Mouse (Mus musculus) forebrain, embryonic 14.5 days (tissue): Measurements from ENCODE around the gene Gripap1. TPM values are rescaled to one million over a fixed set of nuclear protein-coding genes. Genes with fewer than 3 reads are reported as not detected.

Experiments
- ATAC-seq: fragments of 200-750 bp; cut with Nextera tagmentation; 2 replicates; pipeline ENCODE4 v1.8.0; 2017; ENCODE audit warnings: mild to moderate bottlenecking, moderate library complexity
- DNase-seq: peaks from one replicate; pipeline ENCODE4 v3.0.0-alpha.2; 2015; ENCODE audit warnings: low spot score
- H3K27ac ChIP-seq: fragments of 300-500 bp; sonication (generic); 2 replicates; pipeline ENCODE4 v1.5.1; 2014; ENCODE audit warnings: low read depth, mild to moderate bottlenecking, control low read depth, low read length, moderate library complexity
- H3K27me3 ChIP-seq: fragments of 300-500 bp; sonication (generic); replicated peaks from 2 replicates; pipeline ENCODE4 v1.6.1; 2014; ENCODE audit warnings: low read length, control low read depth, mixed read lengths; ENCODE audit not compliant: control insufficient read depth, insufficient read depth
- H3K36me3 ChIP-seq: fragments of 300-500 bp; sonication (generic); 2 replicates; pipeline ENCODE4 v1.6.1; 2014; ENCODE audit warnings: low read length, control low read depth; ENCODE audit not compliant: control insufficient read depth, insufficient read depth
- H3K4me1 ChIP-seq: fragments of 300-500 bp; sonication (generic); 2 replicates; pipeline ENCODE4 v1.6.1; 2014; ENCODE audit warnings: antibody characterized with exemption, low read length, control low read depth; ENCODE audit not compliant: control insufficient read depth, insufficient read depth
- H3K4me2 ChIP-seq: fragments of 300-500 bp; sonication (generic); 2 replicates; pipeline ENCODE4 v1.6.1; 2014; ENCODE audit warnings: mild to moderate bottlenecking, control low read depth, low read length
- H3K4me3 ChIP-seq: fragments of 300-500 bp; sonication (generic); 2 replicates; pipeline ENCODE4 v1.5.1; 2014; ENCODE audit warnings: low read depth, low read length, control low read depth
- H3K9ac ChIP-seq: fragments of 300-500 bp; sonication (generic); 2 replicates; pipeline ENCODE4 v1.6.1; 2014; ENCODE audit warnings: mild to moderate bottlenecking, low read length, control low read depth, moderate library complexity
- H3K9me3 ChIP-seq: fragments of 300-500 bp; sonication (generic); replicated peaks from 2 replicates; pipeline ENCODE4 v1.6.1; 2016; ENCODE audit warnings: low read length, control low read depth, mixed read lengths; ENCODE audit not compliant: control insufficient read depth
- WGBS: fragments of 180-500 bp; shearing (Covaris S2); extraction: QIAGEN DNeasy Blood & Tissue Kit; methylation state at CpG from one replicate; pipeline ENCODE4 v1.1.7; 2014; 5-methylcytosine and 5-hydroxymethylcytosine counted together
- polyA plus RNA-seq: library from polyadenylated mRNA; unstranded; fragments of >200 nt; fragmentation: Nextera tagmentation; extraction: Ambion mirVana; gene quantifications from 2 replicates; pipeline ENCODE4 v1.2.1, GENCODE M21; 2014

The Gripap1 gene
- polyA plus RNA-seq, 1 experiment from 2014 or later: 44.0 TPM

- no peaks in the 10 kb centered on the region for H3K9me3 ChIP-seq
- H3K27me3 ChIP-seq: no peaks in the 10 kb centered on the region
- no peak overlapping the region for H3K27ac ChIP-seq
- no peak overlapping the region for H3K4me2 ChIP-seq
- H3K9ac ChIP-seq: no peak overlapping the region
- no peak overlapping the region for H3K4me3 ChIP-seq
- peaks cover 15% of the 10 kb centered on the region; the same call in 1 of the 2 replicates for H3K36me3 ChIP-seq
- ATAC-seq (no peak), DNase-seq (no peak)
- WGBS: 76% methylated on average over 9 of the region's 9 CpGs
- no peaks in the 10 kb centered on the region for H3K4me1 ChIP-seq
Measured at GRCm38 (mm10) chrX:7775501-7776205, 13.9 kb upstream of the Gripap1 start.

GRCm38 (mm10) chrX:7776329-7777082 is 13.1 kb upstream of the Gripap1 start:
- ATAC-seq (peak; percentile 62; the same call in 1 of the 2 replicates), DNase-seq (peak; percentile 62)
- Histone ChIP-seq H3K4me1 (no peaks in the 10 kb centered on the region), H3K27me3 (no peaks in the 10 kb centered on the region), H3K4me2 (no peak overlapping the region), H3K4me3 (no peak overlapping the region), H3K27ac (no peak overlapping the region), H3K36me3 (peaks cover 10% of the 10 kb centered on the region; the same call in 1 of the 2 replicates), H3K9me3 (no peaks in the 10 kb centered on the region), H3K9ac (no peak overlapping the region)
- WGBS: 47% methylated on average over 8 of the region's 8 CpGs

DNA sequence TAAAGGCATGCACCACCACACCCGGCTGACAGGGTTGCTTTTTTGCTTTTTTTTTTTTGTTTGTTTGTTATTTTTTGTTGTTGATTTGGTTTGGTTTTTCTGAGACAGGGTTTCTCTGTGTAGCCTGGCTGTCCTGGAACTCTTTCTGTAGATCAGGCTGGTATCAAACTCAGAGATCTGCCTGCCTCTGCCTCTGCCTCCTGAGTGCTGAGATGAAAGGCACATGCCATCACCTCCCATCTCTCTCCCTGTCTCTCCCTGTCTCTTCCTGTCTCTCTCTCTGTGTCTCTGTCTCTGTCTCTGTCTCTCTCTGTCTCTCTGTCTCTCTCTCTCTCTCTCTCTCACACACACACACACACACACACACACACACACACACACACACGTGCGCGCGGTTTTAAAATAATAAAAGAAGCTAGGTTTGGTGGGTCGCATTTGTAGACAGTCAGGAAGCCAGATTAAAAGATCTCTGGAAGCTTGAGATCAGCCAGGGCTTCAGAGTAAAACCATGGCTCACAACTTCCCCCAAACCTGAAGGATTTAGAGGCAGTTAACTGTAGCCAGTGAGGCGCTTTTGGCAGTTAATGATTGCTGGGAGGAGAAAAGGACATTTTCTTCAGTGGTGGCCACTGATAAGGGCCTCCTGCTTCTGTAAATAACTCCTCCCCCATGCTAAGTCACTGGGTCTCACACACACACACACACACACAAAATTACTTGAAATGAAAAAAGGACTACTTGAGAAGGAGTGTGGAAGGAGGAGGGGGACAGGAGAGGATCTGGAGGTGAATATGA is 10.9 kb upstream of the Gripap1 start:
- Histone ChIP-seq H3K9me3 (no peaks in the 10 kb centered on the region), H3K4me2 (no peak overlapping the region), H3K4me3 (no peak overlapping the region), H3K9ac (no peak overlapping the region), H3K27ac (no peak overlapping the region), H3K27me3 (no peaks in the 10 kb centered on the region), H3K4me1 (no peaks in the 10 kb centered on the region), H3K36me3 (peaks cover 3% of the 10 kb centered on the region; the same call in 1 of the 2 replicates)
- ATAC-seq (no peak), DNase-seq (no peak)
- 74% methylated on average over 7 of the region's 7 CpGs for WGBS

DNA sequence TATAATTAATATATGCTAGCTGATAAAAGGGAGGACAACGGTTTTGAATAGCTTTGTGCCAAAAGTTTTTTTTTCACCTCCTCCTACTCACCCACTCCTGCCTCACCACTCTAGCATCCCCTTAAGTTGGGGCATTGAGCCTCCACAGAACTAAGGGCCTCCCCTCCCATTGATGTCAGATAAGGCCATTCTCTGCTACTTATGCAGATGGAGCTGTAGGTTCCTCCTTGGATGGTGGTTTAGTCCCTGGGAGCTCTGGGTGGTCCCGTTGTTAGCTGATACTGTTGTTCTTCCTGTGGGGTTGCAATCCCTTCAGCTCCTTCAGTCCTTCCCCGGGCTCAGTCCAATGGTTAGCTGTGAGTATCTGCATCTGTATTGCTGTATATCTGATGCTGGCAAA is 10.3 kb upstream of the Gripap1 start:
- Histone ChIP-seq H3K9me3 (no peaks in the 10 kb centered on the region), H3K27me3 (no peaks in the 10 kb centered on the region), H3K36me3 (no peaks in the 10 kb centered on the region; the same call in 1 of the 2 replicates), H3K9ac (no peak overlapping the region), H3K4me3 (no peak overlapping the region), H3K27ac (no peak overlapping the region), H3K4me1 (no peaks in the 10 kb centered on the region), H3K4me2 (no peak overlapping the region)
- WGBS: 34% methylated on average over 3 of the region's 3 CpGs
- DNase-seq (no peak), ATAC-seq (no peak)

DNA sequence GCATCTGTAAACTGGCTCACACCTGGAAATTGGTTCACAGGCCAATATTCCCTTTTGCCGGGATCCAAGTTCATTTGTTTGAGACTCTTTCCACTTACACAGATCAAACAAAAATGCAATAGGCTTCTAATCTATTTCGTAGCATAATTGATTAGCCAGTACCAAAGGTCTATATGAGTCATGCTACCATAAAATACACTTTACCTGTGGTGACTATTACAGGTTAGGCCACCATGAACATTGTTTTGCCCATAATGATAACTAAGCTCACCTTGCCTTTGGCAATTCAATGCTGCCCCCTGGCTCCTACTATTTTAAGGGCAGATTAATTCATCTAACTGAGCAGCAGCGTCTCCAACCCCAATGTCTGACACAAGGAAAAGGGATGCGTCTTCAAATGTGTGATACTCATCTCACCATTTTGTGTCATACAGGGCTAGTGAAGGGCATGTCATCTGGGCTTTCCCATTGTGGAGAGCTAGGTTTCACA is 6.9 kb upstream of the Gripap1 start:
- H3K9me3 ChIP-seq: no peaks in the 10 kb centered on the region
- no peaks in the 10 kb centered on the region for H3K4me1 ChIP-seq
- no peaks in the 10 kb centered on the region for H3K27me3 ChIP-seq
- no peaks in the 10 kb centered on the region for H3K36me3 ChIP-seq
- no peak for ATAC-seq
- H3K4me2 ChIP-seq: no peak overlapping the region
- H3K9ac ChIP-seq: no peak overlapping the region
- 86% methylated on average over 4 of the region's 4 CpGs for WGBS
- no peak overlapping the region for H3K4me3 ChIP-seq
- no peak overlapping the region for H3K27ac ChIP-seq
- no peak for DNase-seq

DNA sequence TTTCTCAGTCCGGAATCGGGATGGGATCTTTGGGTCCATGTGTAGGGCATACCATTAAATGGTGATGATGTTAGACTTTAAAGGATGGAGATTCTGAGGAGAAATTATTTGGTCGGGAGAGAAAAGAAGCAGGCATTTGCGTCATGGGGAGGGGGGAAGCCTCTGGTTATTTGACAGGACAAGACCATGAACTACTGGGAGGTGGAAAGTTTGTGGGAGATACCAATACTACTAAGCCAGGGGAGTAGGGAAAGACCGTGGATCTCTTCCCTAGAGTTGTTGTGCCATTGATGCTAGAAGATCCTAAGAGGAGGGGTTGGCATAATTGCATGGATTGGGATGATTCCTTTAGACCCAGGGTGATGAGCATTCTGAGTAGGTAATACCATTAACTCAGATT is 744 bp downstream of the Gripap1 start:
- 34% methylated on average over 5 of the region's 5 CpGs for WGBS

GRCm38 (mm10) chrX:7793361-7793760 is 3.8 kb downstream of the Gripap1 start:
- DNase-seq (peak; percentile 41), ATAC-seq (no peak)
- WGBS: 45% methylated on average over 3 of the region's 3 CpGs
- Histone ChIP-seq H3K27me3 (no peaks in the 10 kb centered on the region), H3K27ac (no peak overlapping the region), H3K9me3 (no peaks in the 10 kb centered on the region), H3K4me3 (no peak overlapping the region), H3K4me2 (no peak overlapping the region), H3K36me3 (peaks cover 11% of the 10 kb centered on the region; the same call in 1 of the 2 replicates), H3K9ac (no peak overlapping the region), H3K4me1 (no peaks in the 10 kb centered on the region)

More for the DNA sequence above, 744 bp downstream of the Gripap1 start:
- Histone ChIP-seq H3K27me3 (no peaks in the 10 kb centered on the region), H3K9me3 (no peaks in the 10 kb centered on the region), H3K36me3 (peaks cover 11% of the 10 kb centered on the region; the same call in 1 of the 2 replicates), H3K9ac (peak overlapping the region; percentile 65), H3K27ac (peak overlapping the region; percentile 23; the same call in 1 of the 2 replicates), H3K4me3 (peak overlapping the region; percentile 40), H3K4me2 (peak overlapping the region; percentile 61), H3K4me1 (no peaks in the 10 kb centered on the region)
- ATAC-seq (peak; percentile 10; the same call in 1 of the 2 replicates), DNase-seq (no peak)

GRCm38 (mm10) chrX:7795016-7795415 is 5.5 kb downstream of the Gripap1 start:
- no peak overlapping the region for H3K4me3 ChIP-seq
- H3K27me3 ChIP-seq: no peaks in the 10 kb centered on the region
- no peak overlapping the region for H3K9ac ChIP-seq
- 41% methylated on average over 7 of the region's 7 CpGs for WGBS
- H3K27ac ChIP-seq: no peak overlapping the region
- no peak for ATAC-seq
- peaks cover 21% of the 10 kb centered on the region; the same call in 1 of the 2 replicates for H3K36me3 ChIP-seq
- no peak for DNase-seq
- no peaks in the 10 kb centered on the region for H3K9me3 ChIP-seq
- H3K4me1 ChIP-seq: no peaks in the 10 kb centered on the region
- no peak overlapping the region for H3K4me2 ChIP-seq
